In genomic region chr11:110702119-110702518, GRCm38 (mm10) we compare ENCODE assay signal across 21 mouse cellular contexts.
DNase-seq lines count a peak whose midpoint lies in the region; ATAC-seq and TF ChIP-seq lines count a peak whose summit lies in the region.
"Had no signal": no experiment of that assay in that cellular context is flagged by ENCODE, and none has a peak within 500 bp of the region (broad histone marks: within the 10 kb centered on the region; RNA-seq: fewer than 3 reads in every experiment).

No protein-coding gene starts in this region.

- no peak overlapping the region for H3K9ac ChIP-seq in liver, postnatal 0 days (replicated peaks)
- no peak overlapping the region for H3K9ac ChIP-seq in CH12.LX (ENCODE audit: insufficient read depth, low read depth)
- H3K9ac ChIP-seq: forebrain, embryonic 13.5 days; hindbrain, embryonic 12.5 days had no signal

- H3K27me3 ChIP-seq in liver, postnatal 0 days (ENCODE audit: insufficient read depth, low read length): no peaks in the 10 kb centered on the region
- no peaks in the 10 kb centered on the region for H3K27me3 ChIP-seq in CH12.LX (replicated peaks)
- H3K27me3 ChIP-seq: forebrain, embryonic 13.5 days; hindbrain, embryonic 12.5 days had no signal

- no peaks in the 10 kb centered on the region for H3K4me1 ChIP-seq in liver, postnatal 0 days (ENCODE audit: insufficient read depth)
- H3K4me1 ChIP-seq in CH12.LX (ENCODE audit: control insufficient read depth in 1 of 2, insufficient read depth in 2 of 2): peaks cover 4% of the 10 kb centered on the region in 2 experiments; a peak in 2 of 4 replicates
- H3K4me1 ChIP-seq: embryonic facial prominence, embryonic 10.5 days; forebrain, embryonic 13.5 days; heart, embryonic 10.5 days; hindbrain, embryonic 12.5 days had no signal

- in situ Hi-C loops in CH12.LX (cut with MboI; ENCODE audit: low pct_ligation_motif_present, low pct_unique_long_range_greater_than_20kb, low sequenced_read_pairs): no loop called here

- no peaks in the 10 kb centered on the region for H3K36me3 ChIP-seq in liver, postnatal 0 days (replicated peaks; ENCODE audit: insufficient read depth, low read length)
- H3K36me3 ChIP-seq in CH12.LX (replicated peaks in 1 of 2; ENCODE audit: control insufficient read depth in 1 of 2, insufficient read depth in 1 of 2, low read length in 1 of 2): no peaks in the 10 kb centered on the region
- H3K36me3 ChIP-seq: embryonic facial prominence, embryonic 10.5 days; G1E; heart, embryonic 10.5 days; hindbrain, embryonic 12.5 days had no signal

- no peak for DNase-seq in liver, postnatal 0 days
- DNase-seq in liver (no peak), CH12.LX (ENCODE audit: extremely low read depth) (no peak)
- DNase-seq in thymus, postnatal 4 days: no peak
- DNase-seq in left cerebral cortex, postnatal 10 days (ENCODE audit: extremely low spot score in 1 of 2, low spot score in 2 of 2): no peak
- DNase-seq: adrenal gland, postnatal 10 days; cerebellum, adult 18-20 months; cerebellum, adult 9-11 months; cerebellum, postnatal 36 days; gastrocnemius, postnatal 36 days; heart, adult 18-20 months; heart, postnatal 10 days; heart, postnatal 4 days had no signal

- TF ChIP-seq RAD21 in CH12.LX (IDR thresholded peaks at IDR 0.05; ENCODE audit: low read depth, low read length): no peak

- H3K79me2 ChIP-seq in CH12.LX (replicated peaks; ENCODE audit: control insufficient read depth, extremely low read depth, insufficient read depth, poor library complexity, severe bottlenecking): no peaks in the 10 kb centered on the region

- 71% methylated on average over 5 of the region's 5 CpGs for WGBS in liver, postnatal 0 days (ENCODE audit: insufficient replicate concordance)

- TF ChIP-seq POLR2A in CH12.LX (IDR thresholded peaks at IDR 0.05; ENCODE audit: low read depth, low read length): no peak

- no peaks in the 10 kb centered on the region for H3K9me3 ChIP-seq in liver, postnatal 0 days (ENCODE audit: low read length)
- no peaks in the 10 kb centered on the region for H3K9me3 ChIP-seq in CH12.LX (replicated peaks; ENCODE audit: low read length)
- H3K9me3 ChIP-seq: embryonic facial prominence, embryonic 10.5 days; forebrain, embryonic 13.5 days; heart, embryonic 10.5 days; hindbrain, embryonic 12.5 days had no signal

- 0 out of 2 replicates have a peak overlapping the region, but pooled peaks have one; percentile 1 for H3K27ac ChIP-seq in liver, postnatal 0 days (ENCODE audit: low read depth)
- H3K27ac ChIP-seq in CH12.LX (ENCODE audit: insufficient read depth, low read depth): no peak overlapping the region
- H3K27ac ChIP-seq: embryonic facial prominence, embryonic 10.5 days; forebrain, embryonic 13.5 days; heart, embryonic 10.5 days; hindbrain, embryonic 12.5 days had no signal

- TF ChIP-seq EP300 in liver, postnatal 0 days (IDR thresholded peaks at IDR 0.05; ENCODE audit: low read depth): no peak; the same call in 1 of the 2 replicates
- TF ChIP-seq EP300 in CH12.LX (IDR thresholded peaks at IDR 0.05; ENCODE audit: low read length): no peak

- dilution Hi-C loops in CH12.LX (cut with MboI; ENCODE audit: extremely low pct_ligation_motif_present, extremely low pct_unique_long_range_greater_than_20kb, low sequenced_read_pairs): no loop called here

- H3K4me3 ChIP-seq in liver, postnatal 0 days (ENCODE audit: low read depth, low read length): no peak overlapping the region
- no peak overlapping the region for H3K4me3 ChIP-seq in CH12.LX (replicated peaks in 1 of 3; ENCODE audit: low read depth in 2 of 3, low read length in 2 of 3, poor library complexity in 1 of 3)
- H3K4me3 ChIP-seq: embryonic facial prominence, embryonic 10.5 days; forebrain, embryonic 13.5 days; heart, embryonic 10.5 days; hindbrain, embryonic 12.5 days had no signal

- peak; percentile 83 for ATAC-seq in liver, postnatal 0 days
- peak; percentile 85 for ATAC-seq in granulocyte monocyte progenitor cell, adult 5-6 weeks (replicated peaks; ENCODE audit: poor library complexity, severe bottlenecking)
- ATAC-seq in neutrophil, adult 5-6 weeks (ENCODE audit: extremely low read depth, insufficient number of reproducible peaks, low FRiP score, poor library complexity, severe bottlenecking): peak; percentile 18; the same call in 1 of the 2 replicates
- ATAC-seq: forebrain, embryonic 13.5 days; hindbrain, embryonic 16.5 days had no signal

- intact Hi-C loops in left cerebral cortex, postnatal 10 days (cut with DNase I): no loop called here

- no peak for TF ChIP-seq CTCF in liver, postnatal 0 days (IDR thresholded peaks at IDR 0.05; ENCODE audit: low read depth)
- no peak for TF ChIP-seq CTCF in CH12.LX (conservative IDR thresholded peaks at IDR 0.05 in 1 of 2, IDR thresholded peaks at IDR 0.05 in 1 of 2; ENCODE audit: low read depth in 2 of 2, low read length in 2 of 2)

- no peak overlapping the region for H3K4me2 ChIP-seq in liver, postnatal 0 days (ENCODE audit: low read depth, low read length)
- H3K4me2 ChIP-seq in CH12.LX (ENCODE audit: insufficient read depth, low read depth, poor library complexity, severe bottlenecking): peak overlapping the region; percentile 29
- H3K4me2 ChIP-seq: forebrain, embryonic 13.5 days; hindbrain, embryonic 12.5 days had no signal

TF ChIP-seq in CH12.LX, 34 proteins besides CTCF, POLR2A, EP300 and RAD21:
- no peak for TF ChIP-seq HCFC1 (IDR thresholded peaks at IDR 0.05; ENCODE audit: low read depth, low read length)
- no peak for TF ChIP-seq BHLHE40 (IDR thresholded peaks at IDR 0.05; ENCODE audit: low read depth, low read length)
- no peak for TF ChIP-seq TCF12 (IDR thresholded peaks at IDR 0.05; ENCODE audit: low read depth, low read length)
- no peak for TF ChIP-seq MAFK (IDR thresholded peaks at IDR 0.05; ENCODE audit: insufficient replicate concordance, low read length)
- no peak for TF ChIP-seq NELFE (IDR thresholded peaks at IDR 0.05; ENCODE audit: low read depth, low read length)
- TF ChIP-seq MEF2A (IDR thresholded peaks at IDR 0.05; ENCODE audit: borderline replicate concordance, low read depth, low read length): no peak
- TF ChIP-seq ZC3H11A (IDR thresholded peaks at IDR 0.05; ENCODE audit: low read depth, low read length): no peak
- no peak for TF ChIP-seq ETS1 (conservative IDR thresholded peaks at IDR 0.05; ENCODE audit: low read depth, low read length)

Comparison
In these comparisons a context has a peak if more than half of its experiments do, and no peak if none do; other contexts are left out.
1. ATAC-seq: peak in every context shown above with its lines; median percentile 85 in granulocyte monocyte progenitor cell, adult 5-6 weeks; 83 in liver, postnatal 0 days; 18 in neutrophil, adult 5-6 weeks.